Mouse (Mus musculus) testis, adult 2 months (tissue): ENCODE results near the gene Krtcap2.

Experiments used
- CTCF ChIP-seq: fragments of 200-500 bp; IDR thresholded peaks from 2 replicates; pipeline ENCODE4 v1.5.1; 2012; ENCODE audit warnings: low read depth, mild to moderate bottlenecking, inconsistent platforms, low read length, moderate library complexity; ENCODE audit not compliant: control insufficient read depth, insufficient read depth, insufficient replicate concordance
- POLR2A ChIP-seq: fragments of 200-500 bp; IDR thresholded peaks from 2 replicates; pipeline ENCODE4 v1.6.1; 2012; ENCODE audit warnings: low read depth, mild to moderate bottlenecking, inconsistent platforms, low read length, moderate library complexity; ENCODE audit not compliant: control insufficient read depth

DNA sequence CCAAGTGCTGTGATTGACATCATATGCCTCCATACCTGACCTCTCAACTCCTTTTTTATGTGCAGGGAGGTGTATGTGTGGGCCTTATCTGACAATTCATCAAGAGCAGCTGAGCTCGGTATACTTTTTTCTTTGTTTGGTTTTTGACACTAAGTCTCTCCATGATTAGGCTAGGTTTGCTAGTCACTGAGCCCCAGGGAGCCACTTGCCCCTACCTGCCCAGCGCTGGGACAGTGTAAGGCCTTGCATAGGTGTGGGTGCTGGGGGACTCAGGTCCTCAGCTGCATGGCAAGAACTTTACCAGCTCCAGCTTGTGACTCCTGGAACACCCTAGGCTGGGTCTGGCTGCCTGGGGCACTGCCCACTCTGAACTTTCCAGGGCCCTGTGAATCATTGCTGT, 39.1 kb upstream of the Krtcap2 start:
- no peak for TF ChIP-seq POLR2A
- TF ChIP-seq CTCF: no peak
